ENCODE assay signal across 19 mouse cellular contexts in the genomic region with DNA sequence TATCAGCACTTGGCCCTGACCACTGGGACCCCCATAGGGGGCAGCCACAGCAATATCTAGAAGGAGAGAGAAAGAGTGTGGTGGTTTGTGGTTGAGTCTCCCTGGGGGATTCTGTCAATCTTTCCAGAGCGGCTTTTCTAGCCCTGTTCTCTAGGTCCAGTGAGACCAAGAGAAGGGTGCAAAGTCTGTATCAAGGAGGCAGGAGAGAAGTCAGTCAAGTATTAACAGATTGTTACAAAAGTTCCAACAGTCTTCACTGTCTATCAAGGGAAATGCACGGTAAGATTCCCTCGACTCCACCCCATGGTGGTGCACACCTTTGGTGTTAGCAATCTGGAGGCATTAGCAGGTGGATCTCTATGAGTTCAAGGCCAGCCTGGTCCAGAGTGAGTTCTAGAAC. TPM values are rescaled to one million over a fixed set of nuclear protein-coding genes. Genes with fewer than 3 reads are reported as not detected.
A peak's percentile ranks its signal among the peaks of the same experiment; 100 is the strongest.
DNase-seq lines count a peak whose midpoint lies in the region; ATAC-seq and TF ChIP-seq lines count a peak whose summit lies in the region.
"Had no signal": no experiment of that assay in that cellular context is flagged by ENCODE, and none has a peak within 500 bp of the region (broad histone marks: within the 10 kb centered on the region; RNA-seq: fewer than 3 reads in every experiment).

No protein-coding gene starts in this region.

- no peak overlapping the region for H3K4me3 ChIP-seq in kidney, embryonic 16.5 days (ENCODE audit: low read length)
- no peak overlapping the region for H3K4me3 ChIP-seq in CH12.LX (replicated peaks in 1 of 3; ENCODE audit: low read depth in 2 of 3, low read length in 2 of 3, poor library complexity in 1 of 3)
- H3K4me3 ChIP-seq in kidney, postnatal 0 days (replicated peaks; ENCODE audit: low read depth, low read length), result no peak overlapping the region
- H3K4me3 ChIP-seq: embryonic facial prominence, embryonic 13.5 days; forebrain, embryonic 13.5 days; gastrocnemius, adult 2 months; heart, embryonic 12.5 days; hindbrain, embryonic 10.5 days had no signal

- in situ Hi-C loops in CH12.LX (cut with MboI; ENCODE audit: low pct_ligation_motif_present, low pct_unique_long_range_greater_than_20kb, low sequenced_read_pairs), result no loop called here

- DNase-seq in kidney, adult 8-10 months, result peak; percentile 54 to 70
- peak; percentile 89 for DNase-seq in CH12.LX (ENCODE audit: extremely low read depth)
- no peak for DNase-seq in kidney, postnatal 0 days (ENCODE audit: low spot score)
- DNase-seq in splenic B cell, adult 2 months (ENCODE audit: low read depth, low spot score), result peak; percentile 28
- no peak for DNase-seq in cerebellum, adult 18-20 months
- DNase-seq: adrenal gland, adult 8-10 months; cerebellum, adult 11-12 months; cerebellum, adult 9-11 months; cerebellum, postnatal 36 days; gastrocnemius, adult 2 months; gastrocnemius, postnatal 25 days had no signal

- H3K9me3 ChIP-seq in kidney, embryonic 16.5 days (ENCODE audit: low read length), result no peaks in the 10 kb centered on the region
- no peaks in the 10 kb centered on the region for H3K9me3 ChIP-seq in CH12.LX (replicated peaks; ENCODE audit: low read length)
- H3K9me3 ChIP-seq in kidney, postnatal 0 days (replicated peaks; ENCODE audit: low read length), result no peaks in the 10 kb centered on the region
- H3K9me3 ChIP-seq: embryonic facial prominence, embryonic 13.5 days; forebrain, embryonic 13.5 days; G1E; heart, embryonic 12.5 days; hindbrain, embryonic 10.5 days had no signal

- no peak overlapping the region for H3K27ac ChIP-seq in kidney, embryonic 16.5 days (ENCODE audit: low read length)
- no peak overlapping the region for H3K27ac ChIP-seq in CH12.LX (ENCODE audit: insufficient read depth, low read depth)
- H3K27ac ChIP-seq in kidney, postnatal 0 days, result no peak overlapping the region
- H3K27ac ChIP-seq: embryonic facial prominence, embryonic 13.5 days; forebrain, embryonic 13.5 days; gastrocnemius, adult 2 months; hindbrain, embryonic 10.5 days; hindbrain, embryonic 14.5 days had no signal

- no peaks in the 10 kb centered on the region for H3K79me2 ChIP-seq in CH12.LX (replicated peaks; ENCODE audit: control insufficient read depth, extremely low read depth, insufficient read depth, poor library complexity, severe bottlenecking)

- no peak overlapping the region for H3K4me2 ChIP-seq in kidney, embryonic 16.5 days (replicated peaks; ENCODE audit: low read depth, low read length)
- H3K4me2 ChIP-seq in CH12.LX (ENCODE audit: insufficient read depth, low read depth, poor library complexity, severe bottlenecking), result 0 out of 2 replicates have a peak overlapping the region, but pooled peaks have one; percentile 11
- H3K4me2 ChIP-seq in kidney, postnatal 0 days (ENCODE audit: low read length), result no peak overlapping the region
- H3K4me2 ChIP-seq: embryonic facial prominence, embryonic 13.5 days; forebrain, embryonic 13.5 days; heart, embryonic 12.5 days; hindbrain, embryonic 14.5 days had no signal

- dilution Hi-C loops in CH12.LX (cut with MboI; ENCODE audit: extremely low pct_ligation_motif_present, extremely low pct_unique_long_range_greater_than_20kb, low sequenced_read_pairs), result no loop called here

- H3K36me3 ChIP-seq in kidney, embryonic 16.5 days (ENCODE audit: insufficient read depth, low read length), result no peaks in the 10 kb centered on the region
- H3K36me3 ChIP-seq in CH12.LX (replicated peaks in 1 of 2; ENCODE audit: control insufficient read depth in 1 of 2, insufficient read depth in 1 of 2, low read length in 1 of 2), result peaks cover 0 to 2% of the 10 kb centered on the region in 2 experiments
- H3K36me3 ChIP-seq in kidney, postnatal 0 days (ENCODE audit: insufficient read depth, low read length), result no peaks in the 10 kb centered on the region
- no peaks in the 10 kb centered on the region for H3K36me3 ChIP-seq in splenic B cell, adult 2 months (ENCODE audit: control insufficient read depth, insufficient read depth, low read length, poor library complexity, severe bottlenecking)
- H3K36me3 ChIP-seq: embryonic facial prominence, embryonic 13.5 days; heart, embryonic 12.5 days; hindbrain, embryonic 10.5 days had no signal

- peak; percentile 99 for TF ChIP-seq EP300 in CH12.LX (IDR thresholded peaks at IDR 0.05; ENCODE audit: low read length)

- no peak for ATAC-seq in kidney, embryonic 16.5 days (ENCODE audit: low FRiP score, low TSS enrichment)
- ATAC-seq in kidney, postnatal 0 days (replicated peaks; ENCODE audit: low FRiP score, low read depth), result 0 out of 2 replicates have a peak, but pooled peaks have one; percentile 37
- ATAC-seq: forebrain, embryonic 13.5 days had no signal

- peak in 1 of 2 experiments; percentile 22; a peak in 2 of 4 replicates for TF ChIP-seq CTCF in CH12.LX (conservative IDR thresholded peaks at IDR 0.05 in 1 of 2, IDR thresholded peaks at IDR 0.05 in 1 of 2; ENCODE audit: low read depth in 2 of 2, low read length in 2 of 2)
- TF ChIP-seq CTCF in kidney, postnatal 0 days (IDR thresholded peaks at IDR 0.05; ENCODE audit: low read depth), result no peak

- H3K27me3 ChIP-seq in kidney, embryonic 16.5 days (ENCODE audit: insufficient read depth, low read length), result no peaks in the 10 kb centered on the region
- H3K27me3 ChIP-seq in CH12.LX (replicated peaks), result peaks cover 68% of the 10 kb centered on the region
- H3K27me3 ChIP-seq in kidney, postnatal 0 days (ENCODE audit: insufficient read depth, low read length), result no peaks in the 10 kb centered on the region
- no peaks in the 10 kb centered on the region for H3K27me3 ChIP-seq in splenic B cell, adult 2 months (ENCODE audit: control insufficient read depth, insufficient read depth, low read length, poor library complexity, severe bottlenecking)

- no peak for TF ChIP-seq POLR2A in CH12.LX (IDR thresholded peaks at IDR 0.05; ENCODE audit: low read depth, low read length)

- peaks cover 10% of the 10 kb centered on the region for H3K4me1 ChIP-seq in kidney, embryonic 16.5 days (ENCODE audit: insufficient read depth, low read length)
- H3K4me1 ChIP-seq in CH12.LX (ENCODE audit: control insufficient read depth in 1 of 2, insufficient read depth in 2 of 2), result peaks cover 15 to 21% of the 10 kb centered on the region in 2 experiments
- H3K4me1 ChIP-seq in kidney, postnatal 0 days (replicated peaks; ENCODE audit: insufficient read depth, low read length), result peaks cover 9% of the 10 kb centered on the region

- WGBS in kidney, embryonic 16.5 days, result 80% methylated on average over 3 of the region's 3 CpGs
- WGBS in kidney, postnatal 0 days, result 61% methylated on average over 3 of the region's 3 CpGs

- H3K9ac ChIP-seq in kidney, embryonic 16.5 days (replicated peaks; ENCODE audit: low read length), result no peak overlapping the region
- no peak overlapping the region for H3K9ac ChIP-seq in CH12.LX (ENCODE audit: insufficient read depth, low read depth)
- H3K9ac ChIP-seq in kidney, postnatal 0 days (ENCODE audit: low read depth, low read length), result no peak overlapping the region
- H3K9ac ChIP-seq: embryonic facial prominence, embryonic 13.5 days; forebrain, embryonic 13.5 days; heart, embryonic 12.5 days; hindbrain, embryonic 14.5 days had no signal

- no peak; the same call in none of the 2 replicates for TF ChIP-seq RAD21 in CH12.LX (IDR thresholded peaks at IDR 0.05; ENCODE audit: low read depth, low read length)

TF ChIP-seq in CH12.LX, 34 proteins besides CTCF, POLR2A, EP300 and RAD21 (continues in another document):
- TF ChIP-seq E2F4 (IDR thresholded peaks at IDR 0.05; ENCODE audit: insufficient replicate concordance, low read depth, low read length), result no peak
- no peak for TF ChIP-seq GABPA (IDR thresholded peaks at IDR 0.05; ENCODE audit: insufficient replicate concordance, low read depth, low read length)
- no peak for TF ChIP-seq UBTF (IDR thresholded peaks at IDR 0.05; ENCODE audit: low read depth, low read length)
- TF ChIP-seq SIN3A (IDR thresholded peaks at IDR 0.05; ENCODE audit: low read length), result peak; percentile 82
- peak; percentile 85 for TF ChIP-seq MEF2A (IDR thresholded peaks at IDR 0.05; ENCODE audit: borderline replicate concordance, low read depth, low read length)
- TF ChIP-seq PAX5 (IDR thresholded peaks at IDR 0.05; ENCODE audit: low read length), result no peak
- TF ChIP-seq SMC3 (IDR thresholded peaks at IDR 0.05; ENCODE audit: low read depth, low read length), result no peak
- peak; percentile 95 for TF ChIP-seq MAFK (IDR thresholded peaks at IDR 0.05; ENCODE audit: insufficient replicate concordance, low read length)
- no peak for TF ChIP-seq ZC3H11A (IDR thresholded peaks at IDR 0.05; ENCODE audit: low read depth, low read length)
- no peak for TF ChIP-seq HCFC1 (IDR thresholded peaks at IDR 0.05; ENCODE audit: low read depth, low read length)
- peak; percentile 56; the same call in 1 of the 2 replicates for TF ChIP-seq MYC (IDR thresholded peaks at IDR 0.05; ENCODE audit: low read depth, low read length)
- no peak for TF ChIP-seq POLR2AphosphoS2 (IDR thresholded peaks at IDR 0.05; ENCODE audit: low read depth, low read length)
- peak; percentile 99 for TF ChIP-seq JUN (IDR thresholded peaks at IDR 0.05; ENCODE audit: insufficient read depth, low read depth, low read length)

RNA-seq across cellular contexts. Expression of a gene that starts 8.2 kb away (rescaled TPM):
- polyA plus RNA-seq in kidney, embryonic 16.5 days (2015; fragmentation: Nextera tagmentation; extraction: Ambion mirVana), result 10.2 and 10.8 TPM in 2 replicates
- total RNA-seq in CH12.LX (2012; rRNA removed) (2.2 and 3.0 TPM in 2 replicates), CH12.LX (2014; rRNA removed) (0.81 and 0.95 TPM in 2 replicates)
- 2.3 and 3.6 TPM in 2 replicates for polyA plus RNA-seq in CH12.LX (2012; ENCODE audit: insufficient read length, low read depth)
- 12.1 and 12.9 TPM in 2 replicates for polyA plus RNA-seq in kidney, postnatal 0 days (2015; fragmentation: Nextera tagmentation; extraction: Ambion mirVana)

RNA-seq across cellular contexts. Expression of a gene that starts 14.3 kb away (rescaled TPM):
- polyA plus RNA-seq in kidney, embryonic 16.5 days (2015; fragmentation: Nextera tagmentation; extraction: Ambion mirVana), result 5.3 and 5.8 TPM in 2 replicates
- not detected in 2 replicates for total RNA-seq in CH12.LX (2012; rRNA removed)
- total RNA-seq in CH12.LX (2014; rRNA removed), result not detected in 2 replicates
- polyA plus RNA-seq in CH12.LX (2012; ENCODE audit: insufficient read length, low read depth), result not detected in 2 replicates
- polyA plus RNA-seq in kidney, postnatal 0 days (2015; fragmentation: Nextera tagmentation; extraction: Ambion mirVana), result 5.9 and 6.4 TPM in 2 replicates
- total RNA-seq: granulocyte monocyte progenitor cell, adult 5-6 weeks had no signal

RNA-seq across cellular contexts. Expression of a gene that starts 31.6 kb away (rescaled TPM):
- 208 and 213 TPM in 2 replicates for polyA plus RNA-seq in kidney, embryonic 16.5 days (2015; fragmentation: Nextera tagmentation; extraction: Ambion mirVana)
- total RNA-seq in CH12.LX (2012; rRNA removed) (106 and 165 TPM in 2 replicates), CH12.LX (2014; rRNA removed) (63.7 and 80.6 TPM in 2 replicates)
- polyA plus RNA-seq in CH12.LX (2012; ENCODE audit: insufficient read length, low read depth), result 420 and 453 TPM in 2 replicates
- polyA plus RNA-seq in kidney, postnatal 0 days (2015; fragmentation: Nextera tagmentation; extraction: Ambion mirVana), result 191 and 209 TPM in 2 replicates

RNA-seq across cellular contexts. Expression of a gene that starts 54.0 kb away (rescaled TPM):
- polyA plus RNA-seq in kidney, embryonic 16.5 days (2015; fragmentation: Nextera tagmentation; extraction: Ambion mirVana), result 337 and 360 TPM in 2 replicates
- total RNA-seq in CH12.LX (2012; rRNA removed) (169 and 199 TPM in 2 replicates), CH12.LX (2014; rRNA removed) (108 and 112 TPM in 2 replicates)
- polyA plus RNA-seq in CH12.LX (2012; ENCODE audit: insufficient read length, low read depth), result 198 and 226 TPM in 2 replicates
- 352 and 383 TPM in 2 replicates for polyA plus RNA-seq in kidney, postnatal 0 days (2015; fragmentation: Nextera tagmentation; extraction: Ambion mirVana)

Comparison
In these comparisons a context has a peak if more than half of its experiments do, and no peak if none do; other contexts are left out.
1. DNase-seq: peak in kidney, adult 8-10 months (2 of 2), CH12.LX (single experiment) and splenic B cell, adult 2 months (single experiment); none in kidney, postnatal 0 days (single experiment) and cerebellum, adult 18-20 months (0 of 2).